Mouse (Mus musculus) neural tube, embryonic 15.5 days (tissue): ENCODE measurements around the gene Hist1h1a. TPM values are rescaled to one million over a fixed set of nuclear protein-coding genes. Genes with fewer than 3 reads are reported as not detected.
A peak's percentile ranks its signal among the peaks of the same experiment; 100 is the strongest.
"Not testable (repeated sequence)": the region's sequence is repeated elsewhere in the genome, so short reads cannot be mapped to it uniquely, and the experiment has no call there.

Experiments used
- ATAC-seq: fragments of 200-750 bp; cut with Nextera tagmentation; 2 replicates; pipeline ENCODE4 v1.8.0; 2017; ENCODE audit warnings: mild to moderate bottlenecking, moderate TSS enrichment, moderate library complexity; ENCODE audit not compliant: low FRiP score
- H3K27ac ChIP-seq: fragments of 300-500 bp; sonication (generic); replicated peaks from 2 replicates; pipeline ENCODE4 v1.5.1; 2015; ENCODE audit warnings: mild to moderate bottlenecking, inconsistent platforms
- H3K27me3 ChIP-seq: fragments of 300-500 bp; sonication (generic); replicated peaks from 2 replicates; pipeline ENCODE4 v1.6.1; 2015; ENCODE audit warnings: inconsistent platforms
- H3K36me3 ChIP-seq: fragments of 300-500 bp; sonication (generic); 2 replicates; pipeline ENCODE4 v1.6.1; 2015; ENCODE audit warnings: inconsistent platforms
- H3K4me1 ChIP-seq: fragments of 300-500 bp; sonication (generic); 2 replicates; pipeline ENCODE4 v1.6.1; 2015; ENCODE audit warnings: inconsistent platforms
- H3K4me2 ChIP-seq: fragments of 300-500 bp; sonication (generic); 2 replicates; pipeline ENCODE4 v1.6.1; 2015; ENCODE audit warnings: inconsistent platforms, mild to moderate bottlenecking, moderate library complexity
- H3K4me3 ChIP-seq: fragments of 300-500 bp; sonication (generic); replicated peaks from 2 replicates; pipeline ENCODE4 v1.5.1; 2015; ENCODE audit warnings: mild to moderate bottlenecking, inconsistent platforms
- H3K9ac ChIP-seq: fragments of 300-500 bp; sonication (generic); replicated peaks from 2 replicates; pipeline ENCODE4 v1.6.1; 2015; ENCODE audit warnings: mild to moderate bottlenecking, inconsistent platforms
- H3K9me3 ChIP-seq: fragments of 300-500 bp; sonication (generic); replicated peaks from 2 replicates; pipeline ENCODE4 v1.6.1; 2016; ENCODE audit warnings: inconsistent platforms
- WGBS: fragments of 180-500 bp; shearing (Covaris S2); methylation state at CpG from one replicate; pipeline ENCODE4 v1.1.7; 2015; ENCODE audit warnings: mixed read lengths; 5-methylcytosine and 5-hydroxymethylcytosine counted together
- polyA plus RNA-seq: library from polyadenylated mRNA; unstranded; fragments of >200 nt; fragmentation: Nextera tagmentation; extraction: Ambion mirVana; gene quantifications from 2 replicates; pipeline ENCODE4 v1.2.1, GENCODE M21; 2015

Gene Hist1h1a
- polyA plus RNA-seq, 1 experiment from 2014 or later, result 0.44 TPM

DNA sequence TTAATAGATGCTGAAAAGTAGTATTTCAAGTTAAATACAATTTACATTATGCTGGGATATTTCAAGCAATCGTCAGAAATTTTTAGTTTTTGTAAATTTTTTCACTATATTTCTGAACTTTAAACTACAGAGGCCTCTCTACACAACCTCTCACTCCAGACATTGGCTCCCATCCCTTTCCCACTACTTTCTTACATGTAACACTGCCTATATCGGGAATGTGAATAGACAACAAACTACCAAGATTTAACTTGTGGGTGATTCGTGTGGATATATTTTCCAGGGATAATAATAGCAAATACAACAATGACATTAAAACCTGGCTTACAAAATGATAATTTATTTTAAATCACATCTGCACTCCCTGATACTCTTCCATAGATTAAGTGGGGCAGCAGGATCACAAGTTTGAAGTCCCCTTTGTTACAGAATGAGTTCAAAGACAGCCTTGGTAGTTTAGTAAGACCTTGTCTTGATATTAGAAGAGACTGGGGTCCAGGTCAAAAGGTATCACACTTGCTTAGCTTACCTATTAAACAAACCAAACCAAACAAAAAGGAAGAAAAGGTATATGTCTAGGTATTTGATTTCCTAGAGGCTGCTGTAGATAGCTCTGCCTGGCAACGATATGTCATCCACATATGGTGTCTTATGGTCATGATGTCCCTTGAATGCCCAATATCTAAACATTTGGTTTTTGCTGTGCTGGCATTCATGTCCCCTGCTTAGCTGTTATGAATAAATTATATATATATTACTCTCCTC, 10.0 kb upstream of the Hist1h1a start:
- no peak overlapping the region for H3K4me3 ChIP-seq
- peak overlapping the region; percentile 34; the same call in 1 of the 2 replicates for H3K4me2 ChIP-seq
- H3K36me3 ChIP-seq, result no peaks in the 10 kb centered on the region
- H3K27ac ChIP-seq, result no peak overlapping the region
- no peaks in the 10 kb centered on the region for H3K27me3 ChIP-seq
- no peak for ATAC-seq
- 61% methylated on average over 4 of the region's 4 CpGs for whole genome bisulfite sequencing
- H3K4me1 ChIP-seq, result peaks cover 14% of the 10 kb centered on the region
- H3K9me3 ChIP-seq, result no peaks in the 10 kb centered on the region
- no peak overlapping the region for H3K9ac ChIP-seq

- no peak for ATAC-seq
- peaks cover 16% of the 10 kb centered on the region for H3K4me1 ChIP-seq
These were observed 8.5 kb upstream of the Hist1h1a start for GRCm38 (mm10) chr13:23755000-23755399.

DNA sequence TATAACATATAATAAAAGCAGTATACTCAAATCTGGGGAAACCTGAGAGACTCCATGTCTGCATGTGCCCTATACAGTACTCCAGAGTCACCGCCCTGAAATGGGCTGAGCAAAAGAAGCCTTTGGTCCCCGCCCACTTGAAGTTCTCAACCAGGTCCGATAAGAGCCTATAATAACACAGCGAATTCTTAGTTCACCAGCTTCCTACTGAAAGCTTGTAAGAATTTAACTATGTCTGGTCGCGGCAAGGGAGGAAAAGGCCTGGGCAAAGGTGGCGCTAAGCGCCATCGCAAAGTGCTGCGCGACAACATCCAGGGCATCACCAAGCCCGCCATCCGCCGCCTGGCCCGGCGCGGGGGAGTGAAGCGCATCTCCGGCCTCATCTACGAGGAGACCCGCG, 6.7 kb upstream of the Hist1h1a start, which contains the start of gene Hist1h4b:
Gene Hist1h4b, plus strand, starts transcription at position 224 of the 400 bp plus-strand sequence.
- peak within 1 kb of the TSS; percentile 41 for H3K4me3 ChIP-seq
- whole genome bisulfite sequencing, result under 1% methylated on average over 17 of the region's 22 CpGs
- peak within 1 kb of the TSS; percentile 44 for H3K9ac ChIP-seq
- ATAC-seq, result peak; percentile 78
- peak within 1 kb of the TSS; percentile 66 for H3K4me2 ChIP-seq
- H3K27ac ChIP-seq, result peak within 1 kb of the TSS; percentile 87
- no peaks in the 10 kb centered on the region for H3K36me3 ChIP-seq
- peaks cover 22% of the 10 kb centered on the region for H3K4me1 ChIP-seq
- H3K27me3 ChIP-seq, result no peaks in the 10 kb centered on the region
- no peaks in the 10 kb centered on the region for H3K9me3 ChIP-seq

More at GRCm38 (mm10) chr13:23755000-23755399, 8.5 kb upstream of the Hist1h1a start:
- Histone ChIP-seq H3K27ac (no peak overlapping the region), H3K9me3 (no peaks in the 10 kb centered on the region), H3K36me3 (no peaks in the 10 kb centered on the region), H3K9ac (no peak overlapping the region), H3K27me3 (no peaks in the 10 kb centered on the region), H3K4me2 (no peak overlapping the region), H3K4me3 (no peak overlapping the region)

DNA sequence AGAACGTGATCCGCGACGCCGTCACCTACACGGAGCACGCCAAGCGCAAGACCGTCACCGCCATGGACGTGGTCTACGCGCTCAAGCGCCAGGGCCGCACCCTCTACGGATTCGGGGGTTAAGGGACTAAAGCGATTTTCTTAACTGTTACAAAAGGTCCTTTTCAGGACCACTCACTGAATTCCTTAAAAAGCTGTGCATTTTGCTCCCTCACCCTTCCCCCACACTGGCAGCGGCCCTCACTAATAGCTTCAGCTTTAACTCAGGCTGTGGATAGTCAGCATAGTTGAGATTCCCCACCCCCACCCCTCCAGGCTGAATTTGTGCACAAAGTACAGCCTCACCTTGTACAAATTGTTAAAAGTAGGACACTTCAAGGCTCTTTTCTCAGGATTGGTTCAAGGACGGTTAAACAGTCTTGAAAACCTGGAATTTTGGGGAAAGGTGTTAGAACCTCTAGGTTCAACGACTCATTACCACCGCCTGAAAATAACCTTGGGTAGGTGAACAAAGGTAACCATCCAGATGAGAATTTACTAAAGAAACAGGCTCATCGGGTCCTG, 6.2 kb upstream of the Hist1h1a start:
- ATAC-seq, result peak; percentile 7; the same call in 1 of the 2 replicates
- peak overlapping the region; percentile 44 for H3K9ac ChIP-seq
- WGBS, result 1% methylated on average over 18 of the region's 23 CpGs

DNA sequence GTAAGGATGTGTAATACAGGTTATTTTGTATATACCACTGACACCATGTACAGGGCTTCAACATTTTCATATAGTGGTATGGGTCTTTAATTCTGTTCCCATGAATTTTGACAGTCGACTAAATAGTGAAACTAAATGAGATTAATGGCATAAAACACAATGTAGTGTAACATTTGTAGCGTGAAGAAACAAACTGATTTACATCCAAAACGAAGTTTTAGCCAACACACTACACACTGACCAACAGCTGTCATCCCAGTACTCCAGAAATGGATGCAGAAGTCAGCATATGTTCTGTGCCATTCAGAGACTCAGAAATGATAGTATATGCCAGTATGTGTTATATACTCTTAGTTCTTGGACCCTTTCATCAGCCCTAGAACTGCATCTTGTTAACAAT, 5.5 kb upstream of the Hist1h1a start:
- H3K9me3 ChIP-seq, result no peaks in the 10 kb centered on the region
- no peaks in the 10 kb centered on the region for H3K36me3 ChIP-seq
- no peak overlapping the region for H3K4me3 ChIP-seq
- 54% methylated on average over 3 of the region's 3 CpGs for WGBS
- no peaks in the 10 kb centered on the region for H3K27me3 ChIP-seq
- no peak overlapping the region for H3K27ac ChIP-seq
- no peak overlapping the region for H3K9ac ChIP-seq
- ATAC-seq, result no peak
- H3K4me2 ChIP-seq, result no peak overlapping the region
- H3K4me1 ChIP-seq, result peaks cover 22% of the 10 kb centered on the region

More for the DNA sequence above, 6.2 kb upstream of the Hist1h1a start:
- H3K27ac ChIP-seq, result peak overlapping the region; percentile 87
- H3K4me1 ChIP-seq, result peaks cover 22% of the 10 kb centered on the region
- H3K4me2 ChIP-seq, result peak overlapping the region; percentile 66
- H3K9me3 ChIP-seq, result no peaks in the 10 kb centered on the region
- peak overlapping the region; percentile 41 for H3K4me3 ChIP-seq
- no peaks in the 10 kb centered on the region for H3K36me3 ChIP-seq
- no peaks in the 10 kb centered on the region for H3K27me3 ChIP-seq

DNA sequence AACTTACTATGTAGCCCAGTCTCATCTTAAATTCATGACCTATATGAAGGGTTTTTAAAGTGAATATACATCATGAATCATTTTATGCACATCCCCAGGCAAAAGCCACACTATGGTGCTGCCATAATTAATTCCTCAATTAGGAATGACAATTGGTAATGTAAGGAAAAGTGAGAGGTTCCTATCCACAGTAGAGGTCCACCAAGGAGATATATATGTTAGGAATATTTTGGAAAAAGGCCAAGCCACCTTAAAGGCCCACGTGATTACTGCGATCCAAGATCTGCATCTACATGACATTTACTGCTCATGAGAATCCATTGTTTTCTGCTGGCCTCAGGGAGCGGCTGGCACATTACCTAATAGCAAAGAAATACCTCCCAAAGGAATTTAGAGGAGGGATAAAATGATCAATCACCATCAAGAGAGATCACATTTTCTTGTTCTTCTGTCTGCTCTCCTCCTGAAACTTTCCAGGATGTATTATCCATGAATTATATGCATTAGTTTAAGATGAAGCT, 4.2 kb upstream of the Hist1h1a start:
- 41% methylated on average over 3 of the region's 3 CpGs for WGBS
- H3K27me3 ChIP-seq, result no peaks in the 10 kb centered on the region
- H3K4me3 ChIP-seq, result no peak overlapping the region
- peaks cover 33% of the 10 kb centered on the region for H3K4me1 ChIP-seq
- no peaks in the 10 kb centered on the region for H3K36me3 ChIP-seq
- no peak overlapping the region for H3K27ac ChIP-seq
- ATAC-seq, result no peak
- H3K9ac ChIP-seq, result no peak overlapping the region
- H3K9me3 ChIP-seq, result no peaks in the 10 kb centered on the region
- H3K4me2 ChIP-seq, result no peak overlapping the region

DNA sequence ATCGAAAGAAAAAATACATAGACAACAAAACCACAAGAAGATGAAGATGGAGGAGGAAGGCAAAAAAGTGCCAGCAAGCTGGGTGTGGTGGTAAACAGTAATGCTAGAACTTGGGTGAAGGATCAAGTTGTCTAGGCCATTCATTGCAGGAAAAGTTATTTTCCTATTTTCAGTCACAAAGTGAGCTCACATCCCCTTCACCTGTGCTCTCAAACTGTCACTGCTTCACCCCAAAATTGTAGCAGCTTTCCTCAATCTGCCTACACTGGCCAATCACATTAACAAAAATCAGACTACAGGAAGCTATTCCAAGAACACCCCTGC, 3.6 kb upstream of the Hist1h1a start:
- no peak overlapping the region for H3K9ac ChIP-seq
- H3K27ac ChIP-seq, result peak overlapping the region; percentile 82
- H3K9me3 ChIP-seq, result no peaks in the 10 kb centered on the region
- WGBS, result 66% methylated on average over 1 of the region's 1 CpGs
- H3K36me3 ChIP-seq, result no peaks in the 10 kb centered on the region
- peak overlapping the region; percentile 91 for H3K4me2 ChIP-seq
- no peak for ATAC-seq
- no peaks in the 10 kb centered on the region for H3K27me3 ChIP-seq
- peak overlapping the region; percentile 50; the same call in 1 of the 2 replicates for H3K4me3 ChIP-seq
- peaks cover 37% of the 10 kb centered on the region for H3K4me1 ChIP-seq

DNA sequence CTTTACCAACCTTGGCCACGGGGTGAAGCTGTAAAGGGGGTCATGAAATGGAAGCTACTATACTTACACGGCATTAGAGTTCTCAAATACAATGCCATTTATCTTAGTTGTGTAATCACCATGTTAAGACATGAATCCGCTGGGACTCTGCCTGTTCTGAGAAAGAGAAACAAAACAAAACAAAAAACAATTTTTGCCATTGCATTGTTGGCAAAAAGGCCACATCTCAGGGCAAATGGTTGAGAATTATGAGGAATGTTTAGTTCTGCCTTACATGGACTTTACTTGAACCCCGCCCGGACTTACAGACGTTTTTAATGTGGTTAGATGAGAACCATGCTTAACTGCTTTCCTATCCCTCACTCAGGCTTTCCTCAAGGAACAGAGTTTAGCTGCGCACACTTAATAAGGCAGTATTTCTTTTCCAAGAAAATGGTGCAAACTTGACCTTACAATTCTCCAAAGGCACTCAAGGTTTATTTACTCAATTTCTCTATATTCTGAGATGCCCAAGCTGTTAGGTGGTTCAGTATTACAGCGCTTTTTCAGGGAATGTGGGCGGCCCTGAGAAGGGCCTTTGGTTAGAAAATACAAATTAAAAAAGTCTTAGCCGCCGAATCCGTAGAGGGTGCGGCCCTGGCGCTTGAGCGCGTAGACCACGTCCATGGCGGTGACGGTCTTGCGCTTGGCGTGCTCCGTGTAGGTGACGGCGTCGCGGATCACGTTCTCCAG, 3.1 kb upstream of the Hist1h1a start:
- H3K4me2 ChIP-seq, result peak overlapping the region; percentile 91
- no peaks in the 10 kb centered on the region for H3K36me3 ChIP-seq
- H3K4me3 ChIP-seq, result peak overlapping the region; percentile 50
- no peaks in the 10 kb centered on the region for H3K9me3 ChIP-seq
- H3K9ac ChIP-seq, result peak overlapping the region; percentile 52
- peak; percentile 22 for ATAC-seq
- WGBS, result 1% methylated on average over 22 of the region's 27 CpGs
- no peaks in the 10 kb centered on the region for H3K27me3 ChIP-seq
- H3K27ac ChIP-seq, result peak overlapping the region; percentile 82
- peaks cover 37% of the 10 kb centered on the region for H3K4me1 ChIP-seq

GRCm38 (mm10) chr13:23760972-23761864, 2.2 kb upstream of the Hist1h1a start, which contains the start of gene Hist1h4a:
Gene Hist1h4a (minus strand): TSS chr13:23761230.
- peak within 1 kb of the TSS; percentile 91 for H3K4me2 ChIP-seq
- WGBS, result under 1% methylated on average over 70 of the region's 72 CpGs
- H3K4me3 ChIP-seq, result peak within 1 kb of the TSS; percentile 50
- H3K27me3 ChIP-seq, result no peaks in the 10 kb centered on the region
- no peaks in the 10 kb centered on the region for H3K9me3 ChIP-seq
- H3K36me3 ChIP-seq, result no peaks in the 10 kb centered on the region
- H3K27ac ChIP-seq, result peak within 1 kb of the TSS; percentile 82
- ATAC-seq, result peak; percentile 85
- peaks cover 37% of the 10 kb centered on the region for H3K4me1 ChIP-seq
- peak within 1 kb of the TSS; percentile 52 for H3K9ac ChIP-seq

- Histone ChIP-seq H3K27ac (peak within 1 kb of the TSS; percentile 82), H3K4me2 (peak within 1 kb of the TSS; percentile 91), H3K4me1 (peaks cover 37% of the 10 kb centered on the region), H3K9ac (peak within 1 kb of the TSS; percentile 56), H3K4me3 (peak within 1 kb of the TSS; percentile 50)
- ATAC-seq, result peak; percentile 68
- H3K9me3 ChIP-seq, H3K27me3 ChIP-seq, H3K36me3 ChIP-seq: not testable (repeated sequence)
- under 1% methylated on average over 31 of the region's 52 CpGs for WGBS
These were observed 1.3 kb upstream of the Hist1h1a start, which contains the start of gene Hist1h3a for GRCm38 (mm10) chr13:23761871-23762821. Gene Hist1h3a (minus strand): TSS chr13:23762386.
